Mouse (Mus musculus) heart, postnatal 0 days (tissue): ENCODE data around the gene Olfr981. TPM values are rescaled to one million over a fixed set of nuclear protein-coding genes. Genes with fewer than 3 reads are reported as not detected.
"Not testable (repeated sequence)": the region's sequence is repeated elsewhere in the genome, so short reads cannot be mapped to it uniquely, and the experiment has no call there.

ENCODE experiments used
- ATAC-seq: fragments of 200-750 bp; cut with Nextera tagmentation; 2 replicates; pipeline ENCODE4 v1.8.0; 2017; ENCODE audit warnings: low read depth, moderate number of reproducible peaks, moderate library complexity; ENCODE audit not compliant: insufficient read depth
- DNase-seq: peaks from one replicate; pipeline ENCODE4 v3.0.0-alpha.2; 2016; ENCODE audit warnings: low spot score
- H3K27ac ChIP-seq: fragments of 300-500 bp; sonication (generic); 2 replicates; pipeline ENCODE4 v1.5.1; 2014; ENCODE audit warnings: low read depth, mild to moderate bottlenecking
- H3K27me3 ChIP-seq: fragments of 300-500 bp; sonication (generic); 2 replicates; pipeline ENCODE4 v1.6.1; 2014; ENCODE audit warnings: low read length, mixed read lengths; ENCODE audit not compliant: control insufficient read depth, insufficient read depth
- H3K36me3 ChIP-seq: fragments of 300-500 bp; sonication (generic); replicated peaks from 2 replicates; pipeline ENCODE4 v1.6.1; 2014; ENCODE audit warnings: low read length, mixed read lengths; ENCODE audit not compliant: control insufficient read depth, insufficient read depth
- H3K4me1 ChIP-seq: fragments of 300-500 bp; sonication (generic); 2 replicates; pipeline ENCODE4 v1.6.1; 2014; ENCODE audit warnings: antibody characterized with exemption; ENCODE audit not compliant: control insufficient read depth, insufficient read depth
- H3K4me2 ChIP-seq: fragments of 300-500 bp; sonication (generic); 2 replicates; pipeline ENCODE4 v1.6.1; 2014; ENCODE audit warnings: low read depth, mild to moderate bottlenecking, low read length, moderate library complexity
- H3K4me3 ChIP-seq: fragments of 300-500 bp; sonication (generic); 2 replicates; pipeline ENCODE4 v1.5.1; 2014; ENCODE audit warnings: low read depth, low read length
- H3K9ac ChIP-seq: fragments of 300-500 bp; sonication (generic); replicated peaks from 2 replicates; pipeline ENCODE4 v1.6.1; 2014; ENCODE audit warnings: low read depth, low read length, mixed read lengths
- H3K9me3 ChIP-seq: fragments of 300-500 bp; sonication (generic); replicated peaks from 2 replicates; pipeline ENCODE4 v1.6.1; 2016; ENCODE audit warnings: low read length; ENCODE audit not compliant: control insufficient read depth
- CTCF ChIP-seq: IDR thresholded peaks from 2 replicates; pipeline ENCODE4 v1.5.1; 2016; ENCODE audit warnings: antibody characterized with exemption, control low read depth, low read depth
- EP300 ChIP-seq: IDR thresholded peaks from 2 replicates; pipeline ENCODE4 v1.6.1; 2016; ENCODE audit warnings: antibody characterized with exemption, low read depth
- WGBS: fragments of 180-500 bp; shearing (Covaris S2); extraction: QIAGEN DNeasy Blood & Tissue Kit; methylation state at CpG from one replicate; pipeline ENCODE4 v1.1.7; 2014; 5-methylcytosine and 5-hydroxymethylcytosine counted together
- polyA plus RNA-seq: library from polyadenylated mRNA; unstranded; fragments of >200 nt; fragmentation: Nextera tagmentation; extraction: Ambion mirVana; gene quantifications from 2 replicates; pipeline ENCODE4 v1.2.1, GENCODE M21; 2015
- total RNA-seq: library from RNA; depleted of rRNA; stranded (reverse); fragments of >200 nt; gene quantifications from 2 replicates; pipeline ENCODE4 v1.2.3, GENCODE M21; 2014; ENCODE audit warnings: low replicate concordance; rRNA removed

Olfr981 gene
- total RNA-seq (not detected in 2 replicates), polyA plus RNA-seq (not detected in 2 replicates)

DNA sequence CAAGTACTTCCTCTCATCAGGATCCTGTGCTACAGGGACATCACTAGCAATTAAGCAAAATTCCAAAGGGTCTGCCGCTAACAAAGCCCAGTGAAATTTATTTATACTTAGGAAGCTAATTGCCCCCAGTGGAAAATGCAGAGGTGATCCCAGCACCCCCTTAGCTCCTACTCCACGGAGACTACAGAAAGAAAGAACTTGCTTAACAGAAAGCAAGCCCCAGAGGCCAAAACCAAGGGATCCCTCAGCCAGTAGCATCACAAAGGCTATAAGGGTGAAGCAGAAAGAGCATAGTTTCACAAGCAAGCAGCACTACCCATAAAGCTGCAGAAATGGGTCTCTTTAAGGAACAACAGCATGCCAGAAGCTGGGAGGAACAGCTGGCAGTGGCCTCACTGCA lies at the start of gene Olfr981:
Gene Olfr981 (plus strand): TSS at position 301 of the 400 bp plus-strand sequence.
- Histone ChIP-seq H3K4me2 (no peak within 1 kb of the TSS), H3K4me1 (no peaks in the 10 kb centered on the region), H3K36me3 (no peaks in the 10 kb centered on the region), H3K4me3 (no peak within 1 kb of the TSS), H3K27me3 (no peaks in the 10 kb centered on the region), H3K27ac (no peak within 1 kb of the TSS), H3K9me3 (no peaks in the 10 kb centered on the region), H3K9ac (no peak within 1 kb of the TSS)
- DNase-seq (no peak), ATAC-seq (no peak)
- TF ChIP-seq EP300 = no peak
- no peak for TF ChIP-seq CTCF
- 57% methylated on average over 2 of the region's 2 CpGs for WGBS

- H3K27me3 ChIP-seq, H3K9me3 ChIP-seq, H3K4me3 ChIP-seq, H3K4me2 ChIP-seq, H3K27ac ChIP-seq, H3K9ac ChIP-seq, H3K36me3 ChIP-seq, H3K4me1 ChIP-seq, DNase-seq, ATAC-seq: not testable (repeated sequence)
- 72% methylated on average over 1 of the region's 1 CpGs for WGBS
Measured at GRCm38 (mm10) chr9:39976581-39977145, 44.6 kb upstream of the Olfr981 start.

DNA sequence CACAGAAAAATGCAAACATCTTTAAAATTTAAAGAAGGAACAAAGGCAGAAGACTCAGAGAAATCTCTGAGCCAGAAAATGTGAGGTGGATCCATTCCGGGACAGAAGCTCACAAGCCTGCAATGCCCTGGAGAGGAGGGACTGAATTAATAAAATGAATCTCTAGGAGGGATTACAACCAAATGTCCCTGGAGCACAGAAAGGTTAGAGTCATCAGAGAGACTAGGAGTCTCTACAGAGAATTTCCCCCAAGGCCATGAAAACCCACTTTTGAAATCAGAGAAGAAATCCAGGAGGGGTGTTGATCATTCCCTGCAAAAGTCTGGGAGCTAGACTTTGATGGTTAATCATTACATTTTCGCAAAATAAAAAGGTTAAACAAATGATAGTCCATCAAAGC lies 29.5 kb upstream of the Olfr981 start, which contains the start of gene Olfr978:
Gene Olfr978 (plus strand): TSS at position 301 of the 400 bp plus-strand sequence.
- H3K4me3 ChIP-seq = no peak within 1 kb of the TSS

DNA sequence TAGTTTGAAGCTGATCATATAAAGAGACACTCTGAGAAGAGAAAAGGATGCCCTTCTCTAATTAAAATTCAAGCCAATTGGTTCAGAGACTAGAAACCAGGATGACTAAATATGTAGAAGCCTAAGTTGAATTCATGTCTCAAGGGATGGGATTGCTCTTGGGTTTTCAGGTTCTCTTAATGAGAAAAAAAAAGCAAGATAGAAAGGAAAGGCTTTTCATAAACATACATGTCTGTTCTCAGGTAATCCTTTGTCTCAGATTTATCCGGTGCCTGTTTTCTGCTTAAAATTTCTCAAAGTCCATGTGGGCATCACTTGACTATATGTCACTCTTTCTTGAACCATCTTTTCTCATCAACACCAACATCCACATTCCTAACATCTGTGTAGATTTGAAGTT lies 17.9 kb upstream of the Olfr981 start, which contains the start of gene Olfr979:
Gene Olfr979 (minus strand): TSS at position 101 of the 400 bp plus-strand sequence.
- Histone ChIP-seq H3K4me3 (no peak within 1 kb of the TSS), H3K27me3 (no peaks in the 10 kb centered on the region), H3K9me3 (no peaks in the 10 kb centered on the region), H3K36me3 (no peaks in the 10 kb centered on the region), H3K4me2 (no peak within 1 kb of the TSS), H3K27ac (no peak within 1 kb of the TSS), H3K4me1 (no peaks in the 10 kb centered on the region), H3K9ac (no peak within 1 kb of the TSS)
- 92% methylated on average over 1 of the region's 1 CpGs for WGBS
- TF ChIP-seq CTCF (no peak), EP300 (no peak)
- ATAC-seq = no peak
- DNase-seq = no peak

More for the DNA sequence above, 29.5 kb upstream of the Olfr981 start, which contains the start of gene Olfr978:
- no peak for TF ChIP-seq EP300
- no peak for TF ChIP-seq CTCF
- 79% methylated on average over 2 of the region's 2 CpGs for WGBS
- no peaks in the 10 kb centered on the region for H3K36me3 ChIP-seq
- no peak within 1 kb of the TSS for H3K9ac ChIP-seq
- H3K4me1 ChIP-seq = no peaks in the 10 kb centered on the region
- no peak within 1 kb of the TSS for H3K27ac ChIP-seq
- ATAC-seq (no peak), DNase-seq (no peak)
- H3K9me3 ChIP-seq = no peaks in the 10 kb centered on the region
- no peak within 1 kb of the TSS for H3K4me2 ChIP-seq
- no peaks in the 10 kb centered on the region for H3K27me3 ChIP-seq

DNA sequence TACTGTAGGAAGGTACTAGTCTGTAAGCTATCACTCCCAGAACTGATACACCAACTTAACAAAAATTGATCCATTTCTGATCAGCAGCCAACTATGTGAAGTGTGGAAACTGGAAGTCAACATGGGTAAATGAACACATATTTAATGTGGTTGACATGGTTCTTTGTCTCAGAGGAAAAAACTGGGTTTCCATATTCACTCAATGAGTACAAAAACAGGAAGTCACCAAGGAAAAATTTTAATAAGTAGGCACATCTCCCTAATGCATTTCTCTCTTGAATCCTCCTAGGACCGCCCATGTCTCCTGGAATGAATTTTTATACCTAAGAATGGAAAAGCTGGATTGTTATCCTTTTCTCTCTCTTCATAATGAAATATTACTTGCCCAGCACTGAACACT lies 11.8 kb upstream of the Olfr981 start, which contains the start of gene Olfr980:
Gene Olfr980 (minus strand): TSS at position 101 of the 400 bp plus-strand sequence.
- no peak for DNase-seq
- 70% methylated on average over 1 of the region's 1 CpGs for WGBS
- H3K9ac ChIP-seq = no peak within 1 kb of the TSS
- no peak within 1 kb of the TSS for H3K27ac ChIP-seq
- H3K9me3 ChIP-seq = no peaks in the 10 kb centered on the region
- no peak within 1 kb of the TSS for H3K4me2 ChIP-seq
- no peak for TF ChIP-seq EP300
- TF ChIP-seq CTCF = no peak
- no peak within 1 kb of the TSS for H3K4me3 ChIP-seq
- no peak for ATAC-seq
- H3K4me1 ChIP-seq = no peaks in the 10 kb centered on the region
- no peaks in the 10 kb centered on the region for H3K27me3 ChIP-seq
- no peaks in the 10 kb centered on the region for H3K36me3 ChIP-seq

GRCm38 (mm10) chr9:40050138-40050537 lies 28.9 kb downstream of the Olfr981 start:
- no peak overlapping the region for H3K4me3 ChIP-seq
- TF ChIP-seq EP300 = no peak
- no peak for TF ChIP-seq CTCF
- WGBS = 87% methylated on average over 19 of the region's 19 CpGs
- no peaks in the 10 kb centered on the region for H3K4me1 ChIP-seq
- H3K4me2 ChIP-seq = no peak overlapping the region
- no peaks in the 10 kb centered on the region for H3K36me3 ChIP-seq
- no peak overlapping the region for H3K27ac ChIP-seq
- H3K9me3 ChIP-seq = no peaks in the 10 kb centered on the region
- no peaks in the 10 kb centered on the region for H3K27me3 ChIP-seq
- no peak overlapping the region for H3K9ac ChIP-seq
- DNase-seq (no peak), ATAC-seq (no peak)
